Mouse (Mus musculus) T-helper 2 cell (primary cell): ENCODE measurements around the gene Rpl22.

ENCODE experiments used
- in situ Hi-C: fragments of 300-600 bp; cut with MboI, MseI; formaldehyde crosslinking; loops from one replicate; pipeline ENCODE4 v1.15.1; 2025; ENCODE audit warnings: high pct_unique_total_duplicates

The Rpl22 gene

DNA sequence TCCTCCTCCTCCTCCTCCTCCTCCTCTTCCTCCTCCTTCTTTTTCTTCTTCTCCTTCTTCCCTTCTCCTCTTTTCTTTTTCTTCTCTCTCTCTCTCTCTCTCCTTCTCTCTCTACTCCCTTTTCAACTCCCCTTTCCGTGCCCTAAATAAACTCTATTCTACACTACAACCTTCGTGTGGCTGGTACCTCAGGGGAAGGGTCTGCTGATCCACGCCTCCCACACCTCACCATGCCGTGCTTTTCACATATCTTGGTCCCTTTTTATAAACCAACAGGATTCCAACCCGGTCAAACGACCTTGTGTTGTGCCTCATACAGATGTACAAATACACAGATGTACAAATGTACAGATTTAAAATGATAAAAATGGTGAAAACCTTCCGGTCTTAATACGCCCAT is 29.2 kb upstream of the Rpl22 start:
- in situ Hi-C loops, result loop anchor here (10.0 kb wide), 1 partner anchor 362 kb away; the partner anchor contains the start of gene Dnajc11

DNA sequence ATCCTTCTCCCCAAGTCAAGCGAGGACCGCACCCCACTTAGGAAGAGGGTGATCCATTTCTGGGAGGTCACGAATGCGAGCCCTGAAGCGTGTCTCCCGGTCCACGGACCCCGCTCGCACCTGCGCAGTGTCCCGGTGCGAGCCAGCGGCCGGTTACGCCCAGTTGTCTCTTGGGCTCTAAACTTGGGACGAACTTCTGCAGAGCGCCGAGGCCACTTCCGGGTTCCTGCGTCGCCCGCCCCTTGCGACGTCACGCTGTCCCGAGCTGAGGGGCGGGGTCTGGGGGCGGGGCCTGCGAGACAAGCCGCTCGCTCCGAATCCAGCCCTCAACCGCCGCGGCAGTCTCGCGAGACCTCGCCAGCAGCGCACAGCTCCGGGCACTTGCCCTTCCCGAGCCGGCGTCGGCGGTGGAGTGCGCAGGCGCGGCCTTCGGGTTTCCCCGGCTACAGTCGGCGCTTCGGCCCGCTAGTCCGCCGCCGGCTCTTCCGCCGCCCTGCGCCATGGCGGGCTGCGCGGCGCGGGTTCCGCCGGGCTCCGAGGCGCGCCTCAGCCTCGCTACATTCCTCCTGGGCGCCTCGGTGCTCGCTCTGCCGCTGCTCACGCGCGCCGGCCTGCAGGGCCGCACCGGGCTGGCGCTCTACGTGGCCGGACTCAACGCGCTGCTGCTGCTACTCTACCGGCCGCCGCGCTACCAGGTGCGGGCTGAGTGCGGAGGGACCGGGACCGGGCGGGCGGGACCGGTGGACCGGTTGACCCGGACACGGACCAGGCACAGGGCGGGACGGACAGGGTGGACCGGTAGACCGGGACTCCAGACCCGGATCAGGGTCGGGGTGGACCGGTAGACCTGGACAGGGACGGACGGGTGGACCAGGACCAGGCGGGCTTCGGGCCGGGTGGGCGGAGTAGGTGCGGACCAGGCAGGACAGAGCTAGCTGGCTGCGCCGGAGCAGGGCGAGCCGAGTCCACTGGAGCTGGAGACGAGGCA is 28.4 kb upstream of the Rpl22 start, which contains the start of gene Icmt:
TSS of gene Icmt (plus strand) at position 354 of the 988 bp plus-strand sequence.
- in situ Hi-C loops, result loop anchor here (10.0 kb wide), 1 partner anchor 362 kb away; the partner anchor contains the start of gene Dnajc11

DNA sequence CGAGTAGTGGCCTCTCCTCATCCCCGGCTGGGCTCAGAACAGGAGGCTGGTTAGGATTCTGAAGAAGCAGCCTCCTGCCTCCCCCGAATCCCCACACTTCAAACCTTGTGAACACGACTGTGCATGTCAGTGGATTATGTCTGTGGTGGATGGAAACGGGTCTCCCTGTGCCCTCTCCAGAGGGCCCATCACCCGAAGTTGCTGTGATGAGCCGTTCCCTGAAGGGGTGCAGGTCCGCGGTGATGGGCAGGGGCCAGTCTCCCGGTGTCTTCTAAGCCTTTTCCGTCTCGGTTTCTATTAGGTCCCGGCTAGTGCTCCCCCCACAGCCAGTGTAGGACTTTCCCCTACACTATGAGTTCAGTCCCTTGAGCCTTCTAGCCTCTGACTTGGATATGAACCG is 26.7 kb upstream of the Rpl22 start:
- in situ Hi-C loops, result loop anchor here (10.0 kb wide), 1 partner anchor 364 kb away; the partner anchor contains the start of gene Dnajc11

DNA sequence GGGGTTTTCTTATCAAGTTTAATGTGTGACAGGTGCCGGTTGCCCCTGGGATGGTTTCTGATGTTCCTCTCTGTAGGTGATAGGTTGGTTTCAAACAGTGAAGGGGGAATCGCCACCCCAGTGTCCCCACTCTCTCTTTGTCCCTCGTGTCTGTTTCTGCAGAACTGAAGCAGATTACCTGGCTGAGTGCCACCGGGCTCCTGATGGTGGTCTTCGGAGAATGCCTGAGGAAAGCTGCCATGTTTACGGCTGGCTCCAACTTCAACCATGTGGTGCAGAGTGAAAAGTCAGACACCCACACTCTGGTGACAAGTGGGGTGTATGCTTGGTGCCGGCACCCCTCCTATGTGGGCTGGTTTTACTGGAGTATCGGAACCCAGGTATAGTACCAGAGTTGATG is 25.2 kb upstream of the Rpl22 start:
- in situ Hi-C loops, result no loop called here

DNA sequence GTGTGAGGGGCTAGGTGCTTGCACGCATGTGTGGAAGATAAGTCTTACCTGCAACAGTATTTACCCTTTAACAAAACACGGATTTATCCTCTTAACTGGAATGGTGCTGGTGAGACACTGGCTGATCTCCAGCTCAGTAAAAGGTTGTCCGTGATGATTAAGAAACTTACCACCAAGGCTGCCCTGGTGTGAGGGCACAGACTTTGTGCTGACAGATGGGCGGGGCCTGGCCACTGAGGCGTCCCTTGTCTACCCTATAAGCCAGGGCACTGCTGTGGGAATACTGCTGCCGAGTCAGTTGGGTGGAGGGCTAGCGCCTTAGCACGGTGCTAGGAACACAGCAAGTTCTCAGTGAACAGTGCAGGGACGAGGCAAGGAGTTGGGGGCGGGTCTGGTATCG is 23.5 kb upstream of the Rpl22 start:
- in situ Hi-C loops, result no loop called here

DNA sequence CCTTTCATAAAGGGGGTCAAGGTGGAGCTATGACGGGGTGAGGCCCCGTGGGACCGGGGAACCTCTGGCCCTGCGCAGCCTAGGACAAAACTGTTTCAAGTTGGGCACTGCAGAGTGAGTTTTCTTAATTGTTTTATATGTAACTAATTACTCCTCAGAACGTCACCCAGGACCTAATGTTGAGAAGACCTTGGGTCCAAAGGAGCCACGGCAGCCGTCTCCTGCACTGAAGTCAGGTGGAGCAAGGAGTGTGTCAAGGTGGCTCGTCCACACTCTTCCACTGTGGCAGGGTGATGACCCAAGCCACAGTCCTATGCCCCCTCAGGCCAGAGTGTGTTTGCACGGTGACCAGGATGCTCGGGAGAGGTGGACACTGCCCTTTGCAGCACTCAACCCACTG is 22.4 kb upstream of the Rpl22 start:
- in situ Hi-C loops, result no loop called here

DNA sequence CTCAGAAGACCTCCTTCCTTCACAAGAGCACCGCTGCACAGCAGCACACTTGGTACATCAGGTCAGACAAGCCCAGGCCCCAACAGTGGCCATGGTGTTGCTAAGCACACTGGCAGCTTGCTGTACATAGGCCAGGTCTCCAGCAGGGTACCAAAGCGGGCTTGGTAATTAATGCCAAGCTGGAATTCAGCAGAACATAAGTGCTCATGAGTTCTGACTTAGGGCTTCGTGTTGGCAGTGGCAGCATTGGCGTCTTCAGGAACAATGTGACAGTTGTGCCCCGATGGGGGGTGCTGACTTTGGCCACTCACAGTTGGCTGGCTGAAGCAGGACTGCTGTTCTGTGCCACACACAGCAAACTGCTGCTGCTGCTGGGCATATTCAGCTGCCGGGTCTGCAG is 20.9 kb upstream of the Rpl22 start:
- in situ Hi-C loops, result no loop called here

DNA sequence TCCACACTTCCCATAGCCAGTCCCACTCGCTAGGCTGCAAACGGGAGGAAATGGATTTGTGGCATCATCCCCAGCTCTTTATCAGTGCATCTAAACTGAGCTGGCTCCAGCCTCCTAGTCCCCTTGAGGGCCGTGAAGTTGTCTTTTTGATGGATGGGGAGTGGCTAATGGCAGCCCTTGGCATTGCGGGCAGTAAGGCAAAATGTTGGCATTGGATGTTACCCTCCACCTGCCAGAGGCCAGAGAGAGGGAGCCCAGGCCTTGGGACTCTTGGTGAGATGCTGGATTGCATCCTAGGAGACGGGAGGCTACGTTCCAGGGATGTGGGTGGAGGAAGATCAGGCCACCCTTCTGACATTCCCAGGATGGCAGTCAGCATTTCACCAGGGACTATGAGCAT is 19.6 kb upstream of the Rpl22 start:
- in situ Hi-C loops, result no loop called here

DNA sequence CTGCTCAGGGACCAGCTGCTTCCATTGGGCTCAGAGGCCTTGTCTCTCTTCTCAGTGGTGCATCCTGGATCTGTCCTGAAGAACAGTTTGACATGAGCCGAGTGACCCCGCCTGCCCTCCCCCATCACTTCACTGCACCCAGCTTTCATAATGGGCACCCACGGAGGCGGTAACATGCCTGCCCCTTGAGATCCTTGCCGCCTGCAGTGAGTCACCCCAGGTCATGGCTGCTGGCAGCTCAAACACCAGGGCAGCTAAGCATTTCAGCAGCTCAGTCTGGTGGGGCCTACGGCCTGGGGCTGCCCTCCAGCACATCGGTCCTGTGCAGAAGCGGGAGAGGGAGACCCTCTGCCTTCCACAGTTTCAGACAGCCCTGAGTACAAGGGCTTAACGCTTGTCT is 18.0 kb upstream of the Rpl22 start:
- in situ Hi-C loops, result no loop called here

DNA sequence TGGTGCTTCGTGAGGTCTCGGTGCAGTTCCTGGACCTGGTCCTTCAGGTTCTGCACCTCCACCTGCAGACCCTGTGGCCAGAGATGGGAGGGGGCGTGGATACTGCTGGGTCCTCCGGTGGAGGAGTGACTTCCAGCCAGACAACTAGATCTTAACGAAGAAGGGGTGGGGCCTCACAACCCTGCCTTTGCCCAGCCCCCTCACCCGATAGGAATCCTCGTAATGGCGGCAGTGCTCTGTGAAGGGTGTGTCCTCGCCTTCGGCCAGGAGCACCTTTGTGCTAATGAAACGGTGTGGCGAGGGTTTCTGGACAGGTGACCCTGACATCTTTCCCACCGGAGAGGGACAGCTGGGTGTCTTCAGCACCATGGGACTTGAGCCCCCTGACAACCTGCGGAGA is 13.4 kb upstream of the Rpl22 start:
- in situ Hi-C loops, result no loop called here

DNA sequence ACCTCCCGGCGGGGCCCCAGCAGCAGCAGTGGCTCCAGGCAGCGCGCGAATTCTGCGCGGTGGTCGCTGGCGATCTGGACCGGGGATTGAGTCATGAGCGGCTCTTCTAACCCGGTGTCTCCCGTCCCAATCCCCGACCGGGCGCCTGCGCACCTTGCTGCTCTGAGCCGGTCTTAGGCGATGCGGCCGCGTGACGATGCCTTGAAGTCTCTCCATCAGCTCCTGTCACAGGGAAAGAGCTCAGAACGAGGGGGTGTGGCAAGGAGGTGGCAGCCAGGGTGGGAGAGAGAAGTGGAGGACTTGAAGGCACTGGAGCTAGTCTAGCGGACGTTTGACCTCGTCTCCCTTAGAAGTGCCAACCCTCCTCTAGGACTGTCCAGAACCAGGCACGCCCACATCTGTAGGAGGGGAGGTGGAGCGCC is 12.3 kb upstream of the Rpl22 start:
- in situ Hi-C loops, result no loop called here

DNA sequence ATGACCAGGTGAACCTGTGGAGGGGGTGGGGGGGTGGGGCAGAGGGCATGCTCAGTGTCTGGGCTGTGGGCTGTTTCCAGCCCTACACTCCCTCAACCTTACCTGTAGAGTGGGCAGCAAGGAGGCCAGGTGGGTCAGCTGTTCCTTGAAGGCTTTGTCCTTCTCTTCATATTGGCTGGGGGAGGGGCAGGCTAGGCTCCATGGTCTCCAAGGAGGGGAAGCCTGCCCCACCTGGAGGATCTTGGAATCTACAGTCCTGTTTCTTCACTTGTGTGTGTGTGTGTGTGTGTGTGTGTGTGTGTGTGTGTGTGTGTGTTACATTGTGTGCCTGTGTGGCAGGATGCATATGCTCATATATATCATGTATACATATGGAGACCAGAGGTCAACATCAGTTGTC is 11.6 kb upstream of the Rpl22 start:
- in situ Hi-C loops, result no loop called here

DNA sequence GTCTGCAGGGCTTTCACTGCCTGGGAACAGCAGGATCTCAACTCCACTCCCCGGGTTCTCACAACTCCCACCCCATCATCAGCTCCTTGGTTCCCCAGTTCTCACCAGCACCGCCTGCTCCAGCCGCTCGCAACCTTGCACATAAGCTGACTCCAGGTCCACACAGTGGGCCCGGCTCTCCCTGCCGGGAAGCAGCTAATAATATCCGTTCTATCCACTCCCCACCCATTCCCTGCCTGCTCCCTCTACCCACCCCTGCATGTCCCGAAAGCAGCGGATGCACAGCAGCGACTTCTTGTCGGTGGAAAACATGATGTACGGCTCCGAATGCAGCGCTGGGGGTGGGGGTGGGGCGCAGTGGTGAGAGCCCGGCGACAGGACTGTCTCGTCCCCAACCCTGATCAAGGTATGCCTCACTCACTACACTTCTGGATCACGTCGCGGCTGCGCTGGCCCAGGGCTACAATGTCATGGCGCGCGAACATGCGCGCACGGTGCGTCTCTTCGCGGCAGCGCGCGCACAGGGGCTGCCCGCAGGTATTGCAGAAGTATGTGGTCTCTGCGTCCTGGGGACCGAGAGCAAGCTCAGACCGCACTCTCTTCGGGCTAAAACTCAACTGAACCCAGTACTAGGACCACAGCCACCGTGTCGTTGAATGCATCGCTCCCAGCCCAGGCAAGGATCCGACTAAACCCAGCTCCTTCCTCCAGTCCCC is 9.9 kb upstream of the Rpl22 start:
- in situ Hi-C loops, result no loop called here

DNA sequence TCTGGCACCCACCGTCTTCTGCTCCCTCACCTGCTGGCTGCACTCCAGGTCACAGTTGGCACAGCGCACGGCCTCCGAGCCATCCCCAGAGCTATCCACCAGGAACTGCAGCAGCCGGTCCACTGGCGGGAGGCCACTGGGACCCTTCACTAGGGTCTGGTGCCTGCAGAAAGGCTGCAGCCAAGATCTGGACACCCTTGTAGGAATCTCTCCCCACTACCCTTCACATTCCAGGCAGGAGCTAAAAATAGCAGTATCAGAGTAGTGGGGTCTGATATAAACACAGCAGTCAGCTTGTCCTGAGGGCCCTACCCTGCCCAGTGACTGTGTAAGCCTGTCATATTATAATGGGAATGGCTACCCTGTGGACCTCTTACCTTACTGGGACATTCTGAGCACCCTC is 7.9 kb upstream of the Rpl22 start:
- in situ Hi-C loops, result no loop called here

DNA sequence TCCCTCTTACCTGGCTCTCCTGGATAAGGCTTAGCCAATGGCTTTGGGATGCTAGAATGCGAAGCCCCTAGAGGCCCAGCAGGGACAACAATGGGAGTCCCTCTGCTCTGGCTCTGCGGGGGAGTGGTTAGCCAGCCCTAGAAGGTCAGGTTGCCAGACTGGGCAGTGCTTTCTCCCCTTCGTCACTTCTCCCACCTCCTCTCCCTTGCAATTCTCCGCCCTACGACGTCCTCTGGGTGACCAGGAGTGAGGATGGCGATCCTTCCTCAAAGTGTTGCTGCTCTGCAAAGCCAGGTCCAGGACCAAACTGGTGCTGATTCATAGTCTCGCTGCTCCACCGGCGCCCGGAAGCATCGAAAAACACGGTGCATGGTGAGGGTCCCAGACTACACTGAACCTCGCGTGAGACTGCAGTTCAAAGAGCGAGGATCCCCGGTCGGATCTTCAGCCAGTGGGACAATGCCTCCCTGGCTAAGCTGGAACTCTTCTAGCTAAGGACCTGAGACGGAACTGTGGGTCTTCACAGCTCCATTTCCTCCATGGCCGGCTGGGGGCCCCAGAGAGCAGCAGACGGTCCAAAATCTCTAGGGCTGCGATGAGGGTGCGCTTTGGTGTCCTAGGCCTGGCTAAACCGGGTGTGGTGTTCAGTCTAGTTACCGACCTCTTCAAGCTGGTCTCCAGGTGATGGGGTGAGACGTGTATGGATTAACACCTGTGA is 6.9 kb upstream of the Rpl22 start, which contains the start of gene Rnf207:
TSS of gene Rnf207 (minus strand) at position 477 of the 718 bp plus-strand sequence.
- in situ Hi-C loops, result no loop called here

DNA sequence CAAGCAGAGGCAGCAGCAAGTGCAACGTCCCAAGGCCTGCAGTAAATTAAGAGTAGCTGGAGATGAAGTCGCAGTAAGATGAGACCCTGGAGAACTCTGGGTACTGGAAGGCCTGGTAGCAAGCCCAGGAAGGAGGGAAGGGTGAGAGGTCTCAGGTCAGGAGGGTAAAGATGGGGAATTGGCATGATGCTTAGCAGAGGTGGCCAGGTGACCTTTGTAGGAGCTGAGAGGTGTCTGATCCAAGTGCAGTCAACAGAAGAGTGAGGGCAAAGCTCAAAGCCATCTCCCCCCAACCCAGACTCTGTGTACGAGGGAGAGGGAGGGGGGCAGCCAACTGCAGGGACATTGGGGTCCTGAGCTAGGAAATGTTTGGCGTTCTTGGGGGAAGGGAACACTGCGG is 4.1 kb upstream of the Rpl22 start:
- in situ Hi-C loops, result no loop called here

DNA sequence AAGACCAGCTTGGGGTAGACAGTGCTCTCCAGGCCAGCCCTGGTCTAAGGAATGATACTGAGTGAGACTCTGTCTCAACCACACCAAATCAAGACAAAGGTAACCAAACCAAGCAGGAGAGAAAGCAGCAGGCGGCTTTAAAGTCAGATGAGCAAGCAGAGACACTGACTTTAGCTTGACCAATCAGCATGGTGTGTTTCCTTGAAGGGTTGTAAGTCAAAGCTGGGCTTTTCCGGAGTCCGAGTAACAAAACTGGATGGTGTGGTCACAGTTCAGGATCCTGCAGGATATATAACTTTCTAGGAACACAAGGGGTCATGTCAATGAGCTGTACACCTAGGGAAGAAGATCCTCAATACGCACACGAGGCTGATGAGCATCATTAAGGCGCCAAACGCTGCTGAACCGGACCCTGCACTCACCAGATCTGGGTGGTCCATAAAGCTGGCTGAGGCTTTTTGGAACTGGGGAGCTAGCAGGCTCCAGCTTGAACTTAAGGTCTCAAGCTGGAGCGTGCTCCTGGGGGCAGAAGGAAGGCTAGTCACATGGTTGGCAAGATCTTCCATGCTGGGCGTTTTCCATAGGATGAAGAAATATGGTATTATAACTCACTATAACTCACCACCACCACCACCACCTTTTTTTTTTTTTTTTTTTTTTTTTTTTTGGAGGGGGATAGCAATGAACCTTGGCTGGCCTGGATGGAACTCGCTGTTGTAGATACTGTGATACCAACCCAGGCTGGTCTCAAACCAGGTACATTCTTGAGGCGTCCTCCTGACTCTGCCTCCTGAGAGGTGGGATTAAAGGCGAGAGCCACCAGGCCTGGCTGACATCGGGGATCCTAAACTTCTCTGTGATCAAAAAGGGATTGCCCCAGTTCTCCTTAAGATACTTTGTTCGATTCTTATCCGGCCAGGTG is 640 bp upstream of the Rpl22 start:
- in situ Hi-C loops, result no loop called here

DNA sequence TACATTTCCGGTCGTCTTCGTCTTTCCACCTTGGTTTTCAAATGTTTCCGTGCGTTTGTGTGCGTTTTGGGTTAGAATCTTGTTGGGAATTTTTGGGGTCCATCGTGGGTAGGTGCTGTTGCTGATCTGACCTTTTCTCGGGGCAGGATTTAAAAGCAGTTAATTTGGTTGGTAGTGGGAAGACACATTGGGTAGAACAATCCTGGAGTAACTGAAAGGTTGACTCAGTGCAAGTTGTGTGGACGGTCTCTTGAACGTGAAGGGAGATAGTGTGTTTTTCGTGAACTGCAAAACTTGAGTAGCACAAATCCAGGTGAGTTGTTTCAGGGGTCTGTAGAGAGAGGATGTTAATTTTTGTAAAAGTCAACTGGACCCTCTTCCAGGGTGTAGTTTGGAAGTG is 1.0 kb downstream of the Rpl22 start:
- in situ Hi-C loops, result no loop called here

DNA sequence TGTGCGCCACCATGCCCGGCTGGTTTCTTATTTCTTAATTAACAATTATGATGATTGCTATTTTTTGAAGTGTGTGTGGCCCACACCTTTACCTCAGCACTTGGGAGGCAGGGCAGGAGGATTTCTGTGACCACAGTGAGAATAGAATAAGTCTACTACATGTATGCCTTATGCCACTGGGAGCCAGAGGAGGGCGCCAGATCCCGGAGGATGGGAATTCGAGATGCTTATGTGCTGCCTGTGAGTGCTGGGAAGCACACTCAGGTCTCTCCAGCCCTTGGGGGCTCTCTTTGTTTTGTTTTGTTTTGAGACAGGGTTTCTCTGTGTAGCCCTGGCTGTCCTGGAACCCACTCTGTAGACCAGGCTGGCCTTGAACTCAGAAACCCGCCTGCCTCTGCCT is 3.1 kb downstream of the Rpl22 start:
- in situ Hi-C loops, result no loop called here

DNA sequence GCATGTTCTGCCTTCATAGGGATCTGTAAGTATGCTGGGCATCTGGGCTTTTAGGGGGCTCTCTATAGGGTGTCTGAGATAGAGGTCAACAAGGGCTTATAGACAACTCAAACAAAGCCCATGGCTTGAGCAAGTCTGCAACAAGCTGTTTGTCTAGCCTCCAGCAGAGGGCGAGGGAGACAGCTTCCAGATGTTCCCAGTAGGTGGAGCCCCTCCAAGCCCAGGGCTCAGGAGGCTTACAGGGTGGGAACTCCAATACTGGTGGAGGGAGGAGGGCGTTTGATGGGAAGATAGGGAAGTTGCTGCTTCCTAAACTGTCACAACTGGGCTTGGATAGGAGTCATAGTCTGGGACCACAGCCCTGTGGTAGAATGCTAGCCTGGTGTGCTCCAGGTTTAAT is 7.4 kb downstream of the Rpl22 start:
- in situ Hi-C loops, result no loop called here

DNA sequence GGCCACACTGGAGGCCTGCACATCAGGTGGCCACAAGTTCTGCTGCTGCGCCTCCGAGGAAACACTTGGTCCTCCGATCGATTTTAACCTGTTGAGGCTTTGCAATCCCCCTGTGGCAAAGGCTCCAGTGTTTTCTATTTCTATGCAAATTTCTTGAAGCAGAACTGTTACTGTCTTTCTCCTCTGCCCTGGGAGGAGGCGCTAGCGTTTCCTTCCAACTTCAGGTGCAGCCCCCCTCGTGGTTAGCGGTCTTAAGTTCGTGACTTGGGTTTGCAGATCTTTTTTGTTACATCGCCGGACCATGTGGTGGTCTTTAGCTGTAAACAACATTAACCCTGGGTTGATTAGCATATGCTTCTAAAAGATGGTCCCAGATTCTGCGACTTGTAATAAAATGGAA is 8.0 kb downstream of the Rpl22 start:
- in situ Hi-C loops, result no loop called here
